Mouse (Mus musculus) liver, embryonic 12.5 days (tissue): ENCODE results near the gene Nelfb. TPM values are rescaled to one million over a fixed set of nuclear protein-coding genes. Genes with fewer than 3 reads are reported as not detected.

Source experiments
- ATAC-seq: fragments of 200-750 bp; cut with Nextera tagmentation; 2 replicates; pipeline ENCODE4 v1.8.0; 2017; ENCODE audit warnings: moderate number of reproducible peaks, mild to moderate bottlenecking, moderate library complexity
- H3K27ac ChIP-seq: fragments of 300-500 bp; sonication (generic); 2 replicates; pipeline ENCODE4 v1.5.1; 2016; ENCODE audit warnings: mild to moderate bottlenecking
- H3K27me3 ChIP-seq: fragments of 300-500 bp; sonication (generic); replicated peaks from 2 replicates; pipeline ENCODE4 v1.6.1; 2016; ENCODE audit warnings: mild to moderate bottlenecking, moderate library complexity
- H3K36me3 ChIP-seq: fragments of 300-500 bp; sonication (generic); 2 replicates; pipeline ENCODE4 v1.6.1; 2016; ENCODE audit warnings: mild to moderate bottlenecking, moderate library complexity
- H3K4me1 ChIP-seq: fragments of 300-500 bp; sonication (generic); 2 replicates; pipeline ENCODE4 v1.6.1; 2016
- H3K4me2 ChIP-seq: fragments of 300-500 bp; sonication (generic); 2 replicates; pipeline ENCODE4 v1.6.1; 2016; ENCODE audit warnings: mild to moderate bottlenecking, moderate library complexity
- H3K4me3 ChIP-seq: fragments of 300-500 bp; sonication (generic); 2 replicates; pipeline ENCODE4 v1.5.1; 2016; ENCODE audit warnings: mild to moderate bottlenecking, moderate library complexity
- H3K9ac ChIP-seq: fragments of 300-500 bp; sonication (generic); 2 replicates; pipeline ENCODE4 v1.6.1; 2016; ENCODE audit warnings: mild to moderate bottlenecking, moderate library complexity
- H3K9me3 ChIP-seq: fragments of 300-500 bp; sonication (generic); replicated peaks from 2 replicates; pipeline ENCODE4 v1.6.1; 2016; ENCODE audit warnings: mild to moderate bottlenecking, moderate library complexity
- WGBS: fragments of 180-500 bp; shearing (Covaris S2); methylation state at CpG from one replicate; pipeline ENCODE4 v1.1.7; 2016; ENCODE audit not compliant: insufficient replicate concordance; 5-methylcytosine and 5-hydroxymethylcytosine counted together
- polyA plus RNA-seq: library from polyadenylated mRNA; unstranded; fragments of >200 nt; fragmentation: Nextera tagmentation; extraction: Ambion mirVana; gene quantifications from 2 replicates; pipeline ENCODE4 v1.2.1, GENCODE M21; 2016

Gene Nelfb
- polyA plus RNA-seq, 1 experiment from 2014 or later: 61.5 TPM

GRCm38 (mm10) chr2:25194006-25194405 is 17.3 kb downstream of the Nelfb start:
- peaks cover 9% of the 10 kb centered on the region for H3K27me3 ChIP-seq
- no peaks in the 10 kb centered on the region for H3K9me3 ChIP-seq
- no peak for ATAC-seq
- H3K4me3 ChIP-seq: 0 out of 2 replicates have a peak overlapping the region, but pooled peaks have one; percentile 59
- WGBS: 38% methylated on average over 5 of the region's 5 CpGs
- peak overlapping the region; percentile 71; the same call in 1 of the 2 replicates for H3K9ac ChIP-seq
- peaks cover 9% of the 10 kb centered on the region for H3K36me3 ChIP-seq
- peaks cover 55% of the 10 kb centered on the region for H3K4me1 ChIP-seq
- H3K4me2 ChIP-seq: peak overlapping the region; percentile 85
- H3K27ac ChIP-seq: peak overlapping the region; percentile 84

GRCm38 (mm10) chr2:25193330-25193770 is 17.9 kb downstream of the Nelfb start:
- Histone ChIP-seq H3K4me1 (peaks cover 55% of the 10 kb centered on the region), H3K9me3 (no peaks in the 10 kb centered on the region), H3K9ac (no peak overlapping the region), H3K27ac (peak overlapping the region; percentile 84; the same call in 1 of the 2 replicates), H3K36me3 (peaks cover 3% of the 10 kb centered on the region), H3K4me2 (peak overlapping the region; percentile 85), H3K27me3 (peaks cover 9% of the 10 kb centered on the region), H3K4me3 (peak overlapping the region; percentile 59; the same call in 1 of the 2 replicates)
- peak; percentile 40 for ATAC-seq
- WGBS: 2% methylated on average over 6 of the region's 6 CpGs

GRCm38 (mm10) chr2:25187841-25188240 is 23.4 kb downstream of the Nelfb start:
- H3K36me3 ChIP-seq: no peaks in the 10 kb centered on the region
- no peak overlapping the region for H3K9ac ChIP-seq
- peaks cover 20% of the 10 kb centered on the region for H3K4me1 ChIP-seq
- no peak overlapping the region for H3K27ac ChIP-seq
- ATAC-seq: no peak
- peaks cover 51% of the 10 kb centered on the region for H3K27me3 ChIP-seq
- H3K4me3 ChIP-seq: no peak overlapping the region
- H3K9me3 ChIP-seq: no peaks in the 10 kb centered on the region
- 73% methylated on average over 6 of the region's 6 CpGs for WGBS
- H3K4me2 ChIP-seq: no peak overlapping the region

- H3K36me3 ChIP-seq: no peaks in the 10 kb centered on the region
- H3K27ac ChIP-seq: no peak overlapping the region
- no peaks in the 10 kb centered on the region for H3K9me3 ChIP-seq
- H3K4me2 ChIP-seq: peak overlapping the region; percentile 82
- H3K4me3 ChIP-seq: peak overlapping the region; percentile 53
- H3K9ac ChIP-seq: no peak overlapping the region
- no peak for ATAC-seq
- peaks cover 62% of the 10 kb centered on the region for H3K27me3 ChIP-seq
- WGBS: 37% methylated on average over 5 of the region's 5 CpGs
- peaks cover 32% of the 10 kb centered on the region for H3K4me1 ChIP-seq
Measured at GRCm38 (mm10) chr2:25186575-25186930, 24.7 kb downstream of the Nelfb start.

GRCm38 (mm10) chr2:25185625-25186574 is 25.4 kb downstream of the Nelfb start:
- ATAC-seq: peak; percentile 31
- Histone ChIP-seq H3K27me3 (peaks cover 69% of the 10 kb centered on the region), H3K9me3 (no peaks in the 10 kb centered on the region), H3K27ac (0 out of 2 replicates have a peak overlapping the region, but pooled peaks have one; percentile 32), H3K4me1 (peaks cover 38% of the 10 kb centered on the region), H3K4me3 (peak overlapping the region; percentile 53), H3K4me2 (peak overlapping the region; percentile 82), H3K36me3 (no peaks in the 10 kb centered on the region), H3K9ac (peak overlapping the region; percentile 61)
- 2% methylated on average over 64 of the region's 64 CpGs for WGBS

- no peaks in the 10 kb centered on the region for H3K36me3 ChIP-seq
- ATAC-seq: no peak
- 86% methylated on average over 7 of the region's 7 CpGs for WGBS
Measured at GRCm38 (mm10) chr2:25184496-25184895, 26.8 kb downstream of the Nelfb start.

GRCm38 (mm10) chr2:25183336-25183735 is 28.0 kb downstream of the Nelfb start:
- peaks cover 60% of the 10 kb centered on the region for H3K4me1 ChIP-seq
- WGBS: 71% methylated on average over 2 of the region's 2 CpGs
- H3K27me3 ChIP-seq: peaks cover 93% of the 10 kb centered on the region
- no peaks in the 10 kb centered on the region for H3K36me3 ChIP-seq
- no peak for ATAC-seq
- H3K9me3 ChIP-seq: no peaks in the 10 kb centered on the region
- no peak overlapping the region for H3K27ac ChIP-seq
- H3K4me3 ChIP-seq: no peak overlapping the region
- no peak overlapping the region for H3K9ac ChIP-seq
- no peak overlapping the region for H3K4me2 ChIP-seq

More at GRCm38 (mm10) chr2:25184496-25184895, 26.8 kb downstream of the Nelfb start:
- peaks cover 52% of the 10 kb centered on the region for H3K4me1 ChIP-seq
- H3K9me3 ChIP-seq: no peaks in the 10 kb centered on the region
- no peak overlapping the region for H3K4me3 ChIP-seq
- H3K27ac ChIP-seq: no peak overlapping the region
- H3K9ac ChIP-seq: no peak overlapping the region
- peaks cover 83% of the 10 kb centered on the region for H3K27me3 ChIP-seq
- no peak overlapping the region for H3K4me2 ChIP-seq

GRCm38 (mm10) chr2:25182664-25183063 is 28.6 kb downstream of the Nelfb start:
- H3K9ac ChIP-seq: 0 out of 2 replicates have a peak overlapping the region, but pooled peaks have one; percentile 27
- H3K9me3 ChIP-seq: no peaks in the 10 kb centered on the region
- no peak for ATAC-seq

DNA sequence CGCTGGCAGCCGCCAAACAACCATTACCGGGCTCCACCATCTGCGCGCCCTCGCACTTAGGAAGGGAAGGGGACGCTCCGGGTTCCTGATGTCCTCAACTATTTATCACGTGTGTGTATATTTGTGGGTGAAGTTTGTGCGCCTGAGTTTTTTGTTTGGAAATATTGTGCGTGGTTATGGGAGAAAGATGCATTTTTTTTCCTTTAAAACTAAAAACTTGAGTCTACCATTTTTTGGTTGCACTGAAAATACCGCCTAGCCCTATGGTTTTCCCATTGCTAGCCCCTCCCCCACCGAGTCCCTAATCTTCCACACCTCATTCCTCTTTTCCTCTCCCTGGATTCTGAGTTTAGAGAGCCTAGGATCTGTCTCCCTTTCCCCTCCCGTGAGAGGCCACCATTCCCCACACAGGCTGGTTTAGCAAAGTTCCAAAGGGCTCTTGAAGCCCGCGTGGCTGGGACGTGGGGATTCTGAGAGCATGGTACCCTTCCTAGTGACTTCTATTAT is 29.3 kb downstream of the Nelfb start:
- no peaks in the 10 kb centered on the region for H3K36me3 ChIP-seq
- H3K4me1 ChIP-seq: peaks cover 74% of the 10 kb centered on the region
- H3K27ac ChIP-seq: peak overlapping the region; percentile 89
- H3K4me2 ChIP-seq: peak overlapping the region; percentile 99
- H3K9me3 ChIP-seq: no peaks in the 10 kb centered on the region
- no peak for ATAC-seq
- peak overlapping the region; percentile 70 for H3K4me3 ChIP-seq
- H3K27me3 ChIP-seq: peaks cover 97% of the 10 kb centered on the region
- WGBS: 2% methylated on average over 17 of the region's 17 CpGs
- peak overlapping the region; percentile 80 for H3K9ac ChIP-seq

More at GRCm38 (mm10) chr2:25182664-25183063, 28.6 kb downstream of the Nelfb start:
- WGBS: 32% methylated on average over 6 of the region's 6 CpGs
- Histone ChIP-seq H3K27ac (no peak overlapping the region), H3K4me3 (peak overlapping the region; percentile 70; the same call in 1 of the 2 replicates), H3K27me3 (peaks cover 95% of the 10 kb centered on the region), H3K4me2 (peak overlapping the region; percentile 99), H3K36me3 (no peaks in the 10 kb centered on the region), H3K4me1 (peaks cover 67% of the 10 kb centered on the region)

DNA sequence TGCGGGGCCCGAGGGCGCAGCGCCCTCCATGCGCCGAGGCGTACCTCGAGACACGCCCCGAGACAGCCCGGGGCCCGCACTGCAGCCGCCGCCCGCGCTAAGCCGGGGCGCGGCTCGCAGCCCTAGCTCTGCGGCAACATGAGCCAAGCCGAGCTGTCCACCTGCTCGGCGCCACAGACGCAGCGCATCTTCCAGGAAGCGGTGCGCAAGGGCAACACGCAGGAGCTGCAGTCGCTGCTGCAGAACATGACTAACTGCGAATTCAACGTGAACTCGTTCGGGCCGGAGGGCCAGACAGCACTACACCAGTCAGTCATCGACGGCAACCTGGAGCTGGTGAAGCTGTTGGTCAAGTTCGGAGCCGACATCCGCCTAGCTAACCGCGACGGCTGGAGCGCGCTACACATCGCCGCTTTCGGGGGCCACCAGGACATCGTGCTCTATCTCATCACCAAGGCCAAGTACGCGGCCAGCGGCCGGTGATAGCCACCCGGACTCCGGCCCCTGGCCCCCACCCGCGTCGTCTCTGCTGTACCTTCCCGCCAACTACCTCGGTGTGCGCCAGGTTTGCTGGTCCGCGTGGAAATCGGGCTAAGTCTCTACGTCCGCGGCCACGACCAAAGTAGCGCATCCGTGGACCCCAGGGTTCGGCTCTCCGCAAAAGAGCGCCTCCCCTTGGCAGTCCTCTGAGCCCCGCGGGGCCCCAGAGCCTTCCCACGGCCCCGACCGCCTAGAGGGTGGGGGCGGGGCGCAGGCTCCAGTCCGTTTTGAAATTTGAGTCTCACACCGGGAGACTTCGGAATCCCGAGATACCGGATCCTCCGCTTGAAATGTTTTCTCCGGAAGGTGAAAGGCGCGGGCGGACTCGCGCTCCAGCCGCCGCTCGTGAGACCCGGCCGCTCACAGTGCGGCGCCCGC is 30.1 kb downstream of the Nelfb start:
- no peaks in the 10 kb centered on the region for H3K9me3 ChIP-seq
- ATAC-seq: peak; percentile 79
- peak overlapping the region; percentile 99 for H3K4me2 ChIP-seq
- peak overlapping the region; percentile 70 for H3K4me3 ChIP-seq
- H3K27ac ChIP-seq: peak overlapping the region; percentile 89
- H3K27me3 ChIP-seq: peaks cover 97% of the 10 kb centered on the region
- WGBS: under 1% methylated on average over 96 of the region's 100 CpGs
- peaks cover 76% of the 10 kb centered on the region for H3K4me1 ChIP-seq
- H3K9ac ChIP-seq: peak overlapping the region; percentile 80
- H3K36me3 ChIP-seq: no peaks in the 10 kb centered on the region

- Histone ChIP-seq H3K27ac (peak within 1 kb of the TSS; percentile 89), H3K4me1 (peaks cover 76% of the 10 kb centered on the region), H3K4me3 (peak within 1 kb of the TSS; percentile 70), H3K36me3 (no peaks in the 10 kb centered on the region), H3K4me2 (peak within 1 kb of the TSS; percentile 99), H3K9ac (peak within 1 kb of the TSS; percentile 80), H3K9me3 (no peaks in the 10 kb centered on the region), H3K27me3 (peaks cover 90% of the 10 kb centered on the region)
- peak; percentile 85 for ATAC-seq
- WGBS: under 1% methylated on average over 35 of the region's 35 CpGs
Measured at GRCm38 (mm10) chr2:25180478-25180903, 30.8 kb downstream of the Nelfb start, which contains the start of gene Nrarp. Gene Nrarp (plus strand): TSS chr2:25180758.
